Mouse (Mus musculus) kidney, postnatal 4 days (tissue): ENCODE measurements around the gene Tmcc1.

Experiments used
- DNase-seq, 2 experiments: peaks; one replicate each; pipeline ENCODE4 v3.0.0; 2021; ENCODE audit warnings: mixed read lengths in 2 of 2

Gene Tmcc1

DNA sequence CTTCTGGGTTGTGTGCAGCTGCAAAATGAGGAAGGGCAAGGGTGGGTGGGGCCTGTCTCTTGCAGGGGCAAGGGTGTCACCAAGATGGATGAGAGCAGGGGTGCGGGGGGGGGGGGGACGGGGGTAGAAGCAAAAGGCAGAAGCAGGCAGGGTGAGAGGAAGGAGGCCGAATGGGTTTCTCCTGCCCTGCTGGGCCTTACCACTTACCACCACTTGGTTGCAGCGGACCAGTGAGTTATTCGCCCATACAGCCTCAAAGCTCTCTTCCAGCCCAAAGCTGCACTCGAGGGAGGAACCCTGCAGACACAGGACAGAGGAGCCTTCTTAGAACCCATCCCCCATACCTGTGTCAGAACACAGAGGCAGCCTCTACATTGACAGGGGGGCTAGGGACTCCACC is 223.3 kb downstream of the Tmcc1 start:
- no peak for DNase-seq

DNA sequence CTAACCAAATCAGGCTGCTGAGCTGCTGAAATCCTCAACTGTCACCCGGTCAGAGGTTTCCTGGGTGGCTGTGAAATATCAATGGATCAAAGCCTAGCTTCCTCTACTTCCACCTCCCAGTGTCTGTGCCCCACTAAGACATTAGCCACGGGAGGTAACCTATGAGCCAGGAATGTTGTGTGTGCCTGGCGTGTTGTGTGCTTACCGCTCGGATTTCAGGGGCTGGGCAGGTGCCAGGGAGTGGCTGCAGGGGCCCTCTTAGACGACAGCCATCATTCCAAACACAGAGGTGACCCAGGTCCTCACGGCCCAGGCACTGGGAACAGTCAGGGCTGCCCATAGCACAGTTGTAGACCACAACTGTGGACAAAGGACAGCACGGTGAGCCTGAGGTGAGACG is 224.2 kb downstream of the Tmcc1 start:
- DNase-seq, result no peak

DNA sequence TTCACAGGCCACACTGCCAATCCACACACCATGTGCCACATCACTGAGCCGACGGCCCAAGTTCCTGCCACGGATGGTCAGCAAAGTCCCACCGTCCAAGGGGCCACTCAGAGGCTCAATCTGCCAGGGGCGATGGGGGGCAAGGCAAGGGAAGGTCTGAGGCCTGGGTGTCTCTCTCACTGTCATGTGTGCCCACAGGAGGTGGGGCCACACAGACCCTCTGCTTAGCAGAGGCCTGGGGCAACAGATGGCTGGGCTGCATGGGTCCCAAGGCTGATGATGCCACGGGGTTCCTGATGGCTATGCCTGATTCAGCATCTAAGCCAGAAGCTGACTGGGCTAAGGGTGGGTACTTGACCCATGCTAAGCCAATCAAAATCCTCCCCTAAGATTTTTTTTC is 224.6 kb downstream of the Tmcc1 start:
- DNase-seq, result no peak
